Mouse (Mus musculus): Measurements from ENCODE around the gene Ryk. TPM values are rescaled to one million over a fixed set of nuclear protein-coding genes. Genes with fewer than 3 reads are reported as not detected.

Gene Ryk
- total RNA-seq, 2 experiments from 2014 or later: 29.2 to 30.1 TPM

DNA sequence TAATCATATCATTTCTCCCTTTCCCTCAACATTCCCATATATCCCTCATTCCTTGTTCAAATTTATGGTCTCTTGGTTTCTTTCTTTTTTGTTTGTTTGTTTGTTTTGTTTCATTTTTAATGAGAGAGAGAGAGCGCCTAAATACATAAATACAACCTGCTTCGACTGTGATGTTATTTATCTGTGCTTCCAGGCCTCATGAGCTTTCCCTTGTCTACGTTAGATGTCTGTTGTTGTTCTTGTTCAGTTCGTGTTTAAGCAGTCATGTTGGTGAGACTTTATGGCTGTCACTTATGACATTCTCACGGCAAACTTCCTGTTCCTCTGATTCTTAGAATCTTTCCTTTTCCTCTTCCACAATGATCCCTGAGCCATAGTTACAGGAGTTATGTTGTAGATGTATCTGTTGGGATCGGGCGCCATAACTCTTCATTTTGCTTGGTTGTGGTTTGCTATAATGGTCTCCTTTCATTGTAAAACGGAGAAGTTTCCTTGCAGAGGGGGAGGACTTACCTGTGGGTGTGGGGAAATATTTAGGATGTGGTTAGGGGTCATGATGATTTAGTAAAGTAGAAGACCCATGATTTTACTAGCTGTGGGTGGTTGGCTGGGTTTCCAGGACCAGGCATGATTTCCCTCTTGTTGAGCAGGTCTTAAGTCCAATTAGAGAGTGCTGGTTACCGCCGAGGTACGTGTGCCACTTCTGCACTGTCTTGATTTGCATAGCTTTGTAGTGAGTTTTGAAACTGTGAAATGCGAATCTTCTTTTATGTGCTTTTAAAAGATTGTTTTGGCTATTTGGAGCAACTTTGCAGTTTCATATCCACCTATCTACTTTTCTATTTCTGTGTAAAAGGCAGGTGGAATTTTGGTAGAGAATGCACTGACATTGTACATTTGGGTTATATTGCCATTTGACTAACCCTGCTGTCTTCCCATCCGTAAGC is 17.6 kb downstream of the Ryk start:
- intact Hi-C loops (cut with DNase I): no loop called here
- no peak for DNase-seq (ENCODE audit: extremely low spot score in 1 of 2, low spot score in 2 of 2)

DNA sequence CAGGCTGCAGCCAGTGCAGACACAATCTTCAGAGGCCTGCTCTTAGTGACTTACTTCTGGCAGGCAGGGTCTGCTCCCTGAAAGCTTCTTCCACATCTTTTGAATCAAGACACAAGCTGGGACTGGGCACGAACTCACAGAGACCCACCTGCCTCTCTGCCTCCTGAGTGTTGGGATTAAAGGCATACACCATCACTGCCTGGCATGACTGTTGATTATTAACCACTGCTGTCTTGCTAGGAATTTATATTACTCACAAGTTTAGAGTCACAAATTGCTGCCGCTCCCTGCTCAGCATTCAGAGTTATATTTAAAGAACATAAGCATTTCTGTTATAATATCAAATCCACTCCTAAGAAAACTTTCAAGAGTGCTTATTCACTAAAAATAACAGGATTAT is 23.1 kb downstream of the Ryk start:
- intact Hi-C loops (cut with DNase I): no loop called here
- DNase-seq (ENCODE audit: extremely low spot score in 1 of 2, low spot score in 2 of 2): no peak

DNA sequence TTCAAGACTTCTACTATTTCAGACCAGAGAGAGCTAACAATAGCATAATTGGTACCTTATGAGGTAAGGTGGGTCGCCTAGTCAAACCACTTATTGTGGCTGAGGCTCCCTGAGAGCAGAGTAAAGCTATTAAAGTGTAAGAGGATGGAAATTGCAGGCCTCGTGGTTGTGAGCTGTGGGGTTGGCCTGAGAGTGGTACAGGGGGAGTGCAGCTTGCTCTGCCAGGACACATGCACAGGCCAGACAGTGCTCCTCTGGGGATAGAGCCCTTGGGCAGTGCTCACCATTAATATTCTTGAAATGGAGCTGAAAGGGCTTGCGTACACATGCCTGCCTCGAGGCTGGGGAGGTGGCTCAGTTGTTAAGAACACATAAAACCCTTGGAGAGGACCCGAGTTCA is 23.6 kb downstream of the Ryk start:
- no peak for DNase-seq (ENCODE audit: extremely low spot score in 1 of 2, low spot score in 2 of 2)
- intact Hi-C loops (cut with DNase I): no loop called here

DNA sequence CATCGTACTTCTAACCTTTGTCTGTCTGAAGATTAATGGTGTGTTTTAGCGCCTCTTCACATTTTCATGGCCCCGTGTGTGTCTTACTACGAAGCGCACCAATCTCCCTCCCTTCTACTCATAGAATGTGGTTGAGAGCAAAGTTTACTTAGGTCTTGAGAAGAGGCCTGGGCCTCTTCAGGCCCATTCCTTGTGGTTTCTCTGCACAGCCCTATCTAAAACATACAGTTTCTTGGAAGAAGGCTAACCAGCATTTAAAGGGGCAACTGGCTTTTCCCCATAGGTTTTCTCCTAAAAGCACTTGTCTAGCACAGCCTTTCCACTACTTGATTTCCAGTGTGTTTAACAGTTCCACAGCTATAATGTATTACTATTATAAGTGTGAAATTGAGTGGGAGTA is 24.7 kb downstream of the Ryk start:
- intact Hi-C loops (cut with DNase I): no loop called here
- DNase-seq (ENCODE audit: extremely low spot score in 1 of 2, low spot score in 2 of 2): no peak

DNA sequence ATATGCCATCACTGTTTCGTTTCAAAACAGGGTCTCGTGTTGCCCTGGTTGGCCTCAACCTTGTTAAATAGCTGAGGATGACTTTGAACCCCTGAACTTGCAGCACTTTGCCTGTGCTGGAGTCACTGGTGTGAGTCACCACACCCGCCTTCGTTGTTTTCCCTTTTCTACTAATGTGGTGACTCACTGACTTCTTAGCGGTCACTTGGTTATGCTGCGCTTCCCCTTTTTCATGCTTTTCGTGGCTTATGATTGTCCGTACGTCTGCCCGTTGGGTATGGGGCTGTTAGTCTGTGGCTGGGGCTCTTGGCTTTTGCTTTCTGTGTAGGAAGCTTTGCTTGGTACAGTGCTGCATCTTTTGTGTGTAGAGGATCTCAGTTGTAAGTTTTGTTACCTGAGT is 25.2 kb downstream of the Ryk start:
- DNase-seq (ENCODE audit: extremely low spot score in 1 of 2, low spot score in 2 of 2): no peak
- intact Hi-C loops (cut with DNase I): loop anchor here (10.0 kb wide), 1 partner anchor 145 kb away; the partner anchor contains the start of gene Amotl2

DNA sequence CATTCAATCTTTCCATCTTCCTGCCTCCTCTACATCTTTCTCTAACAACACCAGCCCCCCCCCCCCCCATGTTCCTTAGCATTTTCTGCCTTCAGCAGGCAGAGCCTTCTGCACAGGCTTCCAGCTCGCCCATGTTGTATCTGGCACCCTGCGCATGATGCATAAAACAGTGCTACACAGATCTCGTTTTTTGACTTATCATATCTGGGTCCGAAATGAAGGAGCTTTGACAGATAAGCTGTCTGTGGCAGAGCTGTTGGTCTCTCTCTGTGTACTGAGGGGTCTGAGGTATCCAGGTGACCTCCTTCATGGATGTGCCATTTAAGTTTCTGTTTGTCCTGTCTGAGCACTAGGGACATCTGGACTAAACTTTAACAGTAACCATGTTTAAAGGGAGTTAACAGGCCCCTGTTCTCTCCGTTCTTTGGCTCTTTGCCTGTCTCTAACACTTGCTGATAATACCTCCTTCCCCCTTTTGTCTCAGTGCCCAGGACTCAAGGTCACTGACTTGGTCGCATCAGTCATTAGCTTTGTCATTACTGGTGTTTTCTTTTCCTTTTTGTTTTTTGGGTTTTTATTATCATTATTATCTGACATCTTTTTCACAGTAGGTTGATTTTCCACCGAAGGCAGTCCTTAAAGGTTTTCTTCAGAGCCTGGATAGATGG is 26.2 kb downstream of the Ryk start:
- DNase-seq (ENCODE audit: extremely low spot score in 1 of 2, low spot score in 2 of 2): no peak
- intact Hi-C loops (cut with DNase I): loop anchor here (10.0 kb wide), 1 partner anchor 146 kb away; the partner anchor contains the start of gene Amotl2

DNA sequence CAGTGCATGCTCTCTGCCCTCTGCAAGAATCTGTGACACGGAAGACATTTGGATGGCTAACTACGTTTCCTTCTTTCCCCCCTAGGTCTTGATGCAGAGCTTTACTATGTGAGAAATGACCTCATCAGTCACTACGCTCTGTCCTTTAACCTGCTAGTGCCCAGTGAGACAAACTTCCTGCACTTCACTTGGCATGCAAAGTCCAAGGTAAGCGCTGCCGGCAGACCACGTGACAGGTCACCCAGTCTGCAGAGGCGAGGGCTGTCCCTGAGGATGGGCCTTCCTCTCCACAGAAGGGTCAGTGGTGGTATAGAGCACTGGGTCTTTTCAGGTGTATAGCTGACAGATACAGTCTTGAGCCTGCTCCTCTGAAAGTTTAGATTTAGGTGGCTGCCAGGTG is 27.1 kb downstream of the Ryk start:
- intact Hi-C loops (cut with DNase I): loop anchor here (10.0 kb wide), 1 partner anchor 147 kb away; the partner anchor contains the start of gene Amotl2
- no peak for DNase-seq (ENCODE audit: extremely low spot score in 1 of 2, low spot score in 2 of 2)

DNA sequence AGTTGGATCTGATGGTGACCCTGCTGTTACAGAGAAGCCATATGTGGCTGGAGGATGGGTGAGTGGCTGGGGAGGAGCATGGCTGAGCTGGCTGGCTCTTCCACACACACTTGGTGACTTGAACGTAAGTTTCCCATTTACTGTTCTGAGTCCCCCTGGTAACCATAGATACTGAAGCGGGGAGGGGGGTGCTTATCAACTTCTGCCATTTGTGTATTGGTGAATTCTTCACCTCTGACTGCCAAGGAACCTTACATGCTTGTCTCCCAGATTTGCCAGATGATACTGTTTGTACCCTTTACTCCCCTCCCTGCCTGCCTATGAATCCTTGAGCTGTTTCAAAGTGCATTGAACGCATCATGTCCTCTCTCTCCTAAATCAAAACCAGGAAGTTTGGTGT is 27.5 kb downstream of the Ryk start:
- DNase-seq (ENCODE audit: extremely low spot score in 1 of 2, low spot score in 2 of 2): no peak
- intact Hi-C loops (cut with DNase I): loop anchor here (10.0 kb wide), 1 partner anchor 147 kb away; the partner anchor contains the start of gene Amotl2

DNA sequence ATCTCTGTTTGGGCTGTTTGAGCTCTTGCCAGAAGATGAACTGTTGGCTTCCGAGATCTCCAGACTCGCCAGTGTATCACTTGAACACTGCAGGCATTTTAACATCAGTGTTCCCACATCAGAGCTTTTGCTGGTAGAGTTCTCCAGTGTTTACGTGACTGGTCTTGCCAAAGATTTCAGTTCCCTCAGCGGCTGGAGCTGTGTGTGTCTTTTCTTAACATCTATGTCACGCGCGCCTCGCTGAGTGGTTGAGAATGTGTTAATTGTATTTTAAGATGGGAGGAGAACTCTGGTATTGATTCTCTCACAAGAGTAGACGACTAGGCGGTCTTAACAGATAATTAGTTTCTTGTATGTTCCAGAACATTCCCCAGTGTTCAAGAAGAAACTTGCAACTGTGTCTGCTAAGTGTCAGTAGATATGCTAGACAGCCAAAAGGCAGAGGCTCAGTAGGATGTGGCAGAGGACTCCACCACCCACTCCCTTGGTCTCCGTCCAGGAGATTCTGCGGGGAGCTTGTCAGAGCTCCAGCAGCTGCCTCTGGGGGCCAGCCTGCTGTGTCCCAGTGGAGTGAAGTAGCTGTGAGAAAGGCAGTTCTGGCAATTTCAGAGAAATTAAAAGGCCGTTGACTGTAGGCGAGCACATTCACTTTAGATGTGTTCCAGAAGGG is 29.3 kb downstream of the Ryk start:
- DNase-seq (ENCODE audit: extremely low spot score in 1 of 2, low spot score in 2 of 2): peak; percentile 80 to 84
- intact Hi-C loops (cut with DNase I): loop anchor here (10.0 kb wide), 1 partner anchor 149 kb away; the partner anchor contains the start of gene Amotl2

DNA sequence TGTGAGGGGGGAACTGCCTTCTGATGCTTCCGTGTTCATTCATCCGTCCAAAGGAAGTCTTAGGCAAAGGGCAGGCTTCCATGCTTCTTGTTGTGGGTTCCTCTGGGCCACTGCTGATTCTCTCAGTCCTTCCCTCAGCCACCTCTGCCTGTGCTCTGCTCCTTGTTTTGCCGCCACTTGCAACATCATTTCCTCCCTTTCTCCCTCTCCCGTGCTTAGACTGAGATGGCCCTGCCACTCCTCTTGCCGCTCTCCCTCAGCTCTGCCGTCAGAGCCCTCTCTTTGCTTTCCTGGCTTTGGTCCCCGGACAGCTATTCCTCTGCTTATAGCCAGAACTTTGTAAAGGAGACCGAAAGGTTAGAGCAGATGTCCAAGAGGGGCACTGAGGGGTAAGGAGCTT is 30.2 kb downstream of the Ryk start:
- intact Hi-C loops (cut with DNase I): loop anchor here (5.0 to 10.0 kb wide), 2 partner anchors 83 to 150 kb away; partner anchors contain the start of gene Amotl2
- DNase-seq (ENCODE audit: extremely low spot score in 1 of 2, low spot score in 2 of 2): no peak

DNA sequence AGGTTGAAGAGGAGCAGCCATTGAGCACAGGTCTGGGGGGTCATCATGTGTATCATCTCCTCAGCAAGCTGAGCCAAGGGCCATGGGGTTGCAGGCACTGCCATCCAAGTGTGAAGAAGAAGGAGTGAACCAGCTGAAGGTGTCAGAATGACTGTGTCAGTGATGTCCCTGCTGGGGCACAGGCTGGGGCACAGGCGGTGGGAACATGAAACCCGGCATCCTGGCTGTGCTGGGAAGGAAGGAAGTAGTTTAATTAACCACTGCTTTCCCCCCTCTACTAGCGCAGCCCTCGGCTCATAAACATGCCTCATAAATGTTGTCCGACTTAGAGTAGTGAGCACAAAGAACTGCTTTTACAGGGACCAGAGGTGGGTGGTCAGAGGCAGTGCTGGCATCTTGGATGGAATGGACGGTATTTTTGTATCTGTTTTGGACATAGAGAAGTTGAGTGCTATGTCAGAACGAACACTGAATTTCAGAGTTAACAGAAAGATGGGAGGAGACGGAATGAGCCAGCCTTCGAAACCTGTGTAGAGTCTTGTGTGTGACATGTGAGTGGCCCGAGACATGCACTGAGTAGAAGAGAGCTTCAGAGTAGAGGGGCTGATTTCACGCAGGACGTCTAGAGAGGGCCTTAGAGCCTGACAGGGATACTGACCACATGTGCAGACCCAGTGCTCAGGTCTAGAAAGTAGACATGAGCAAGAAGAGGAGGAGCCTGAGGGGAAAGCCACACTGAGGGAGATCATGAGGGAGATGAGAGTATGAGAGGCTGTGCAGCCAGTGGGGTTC is 31.4 kb downstream of the Ryk start:
- intact Hi-C loops (cut with DNase I): loop anchor here (2.0 to 10.0 kb wide), 3 partner anchors 84 to 233 kb away; partner anchors contain the start of gene Amotl2
- DNase-seq (ENCODE audit: extremely low spot score in 1 of 2, low spot score in 2 of 2): no peak

DNA sequence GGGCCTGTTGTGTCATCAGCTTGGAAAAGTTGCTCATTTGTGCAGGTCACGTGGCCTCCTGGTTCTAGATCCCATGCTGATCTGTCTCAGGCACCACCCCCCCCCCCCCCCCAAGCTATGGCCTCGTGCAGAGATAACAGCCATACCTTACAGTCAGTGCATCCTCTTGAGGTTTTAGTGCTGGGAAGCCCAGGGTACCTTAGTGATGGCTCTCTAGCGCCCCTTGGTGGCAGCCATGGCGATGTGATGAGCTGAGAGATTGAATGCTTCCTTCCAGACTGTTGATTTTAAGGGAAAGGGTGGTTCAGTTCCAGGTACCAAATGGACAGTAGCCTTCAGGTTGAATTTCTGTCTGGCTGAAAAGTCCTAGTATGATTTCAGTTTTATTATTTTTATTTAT is 32.2 kb downstream of the Ryk start:
- intact Hi-C loops (cut with DNase I): loop anchor here (2.0 to 10.0 kb wide), 3 partner anchors 85 to 234 kb away; partner anchors contain the start of gene Amotl2
- peak; percentile 46 to 80 for DNase-seq (ENCODE audit: extremely low spot score in 1 of 2, low spot score in 2 of 2)

DNA sequence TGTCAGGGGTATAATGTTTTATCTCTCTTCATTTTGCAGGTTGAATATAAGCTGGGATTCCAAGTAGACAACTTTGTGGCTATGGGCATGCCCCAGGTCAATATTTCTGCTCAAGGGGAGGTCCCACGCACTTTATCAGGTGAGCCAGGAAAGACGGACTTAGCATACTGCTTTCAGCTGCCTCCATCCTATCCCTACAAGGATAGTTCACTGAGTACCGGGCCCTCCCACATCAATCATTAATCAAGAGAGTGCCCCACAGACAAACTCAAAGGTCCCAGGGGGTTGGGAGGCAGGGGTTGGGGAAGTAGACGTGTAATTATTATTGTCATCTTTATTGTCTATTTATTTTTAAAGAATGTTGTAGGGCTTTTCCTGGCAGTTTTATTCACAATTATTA is 32.8 kb downstream of the Ryk start:
- intact Hi-C loops (cut with DNase I): loop anchor here (2.0 to 10.0 kb wide), 3 partner anchors 85 to 235 kb away; partner anchors contain the start of gene Amotl2
- DNase-seq (ENCODE audit: extremely low spot score in 1 of 2, low spot score in 2 of 2): no peak

DNA sequence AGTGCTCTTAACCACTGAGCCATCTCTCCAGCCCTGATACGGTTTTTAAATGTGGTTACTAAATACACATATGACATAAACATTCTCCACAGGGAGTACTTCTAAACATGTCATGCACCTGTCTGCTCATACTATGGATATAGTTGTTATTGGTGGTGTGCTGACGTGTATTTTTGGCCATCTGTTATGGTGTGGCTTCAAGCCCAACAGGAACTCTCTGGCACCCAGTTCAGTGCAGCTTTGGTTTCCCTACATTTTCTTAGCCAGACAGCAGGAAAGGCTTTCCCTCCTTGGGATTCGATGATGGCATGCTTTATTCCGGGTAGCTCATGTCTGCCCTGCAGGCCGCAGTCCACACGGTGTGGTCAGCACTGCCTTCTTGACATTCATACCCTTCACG is 33.7 kb downstream of the Ryk start:
- intact Hi-C loops (cut with DNase I): loop anchor here (5.0 to 10.0 kb wide), 2 partner anchors 86 to 154 kb away; partner anchors contain the start of gene Amotl2

DNA sequence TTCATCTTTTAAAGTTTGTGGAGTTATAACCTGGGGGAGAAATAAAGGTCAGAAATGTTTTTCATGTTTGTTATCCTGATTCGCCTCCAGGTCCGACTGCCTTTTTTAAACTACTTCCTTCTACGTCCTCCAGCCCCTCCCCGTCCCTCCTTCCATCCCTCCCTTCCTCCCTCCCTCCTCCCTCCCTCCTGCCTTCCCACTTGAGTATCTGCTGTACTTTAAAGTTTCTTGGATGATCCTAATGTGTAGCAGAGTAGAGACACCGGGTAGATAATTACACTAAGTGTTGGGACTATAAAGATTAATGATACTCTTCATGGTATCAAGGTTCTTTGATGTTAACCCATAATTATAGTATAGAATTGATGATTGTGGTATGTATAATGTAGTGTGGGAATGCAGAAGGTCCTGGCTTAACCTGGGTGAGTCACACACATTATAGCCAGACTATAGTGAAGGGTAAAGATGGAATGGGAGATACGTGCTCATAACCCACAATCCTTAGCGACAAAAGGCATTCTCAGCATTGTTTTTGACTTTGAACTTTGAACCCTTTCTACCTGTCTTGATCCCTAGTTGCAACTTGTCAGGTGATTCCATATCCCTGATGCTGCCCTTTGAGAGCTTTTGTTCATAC is 41.5 kb downstream of the Ryk start:
- DNase-seq (ENCODE audit: extremely low spot score in 1 of 2, low spot score in 2 of 2): no peak
- intact Hi-C loops (cut with DNase I): no loop called here

More for the DNA sequence above, 33.7 kb downstream of the Ryk start:
- DNase-seq (ENCODE audit: extremely low spot score in 1 of 2, low spot score in 2 of 2): no peak

DNA sequence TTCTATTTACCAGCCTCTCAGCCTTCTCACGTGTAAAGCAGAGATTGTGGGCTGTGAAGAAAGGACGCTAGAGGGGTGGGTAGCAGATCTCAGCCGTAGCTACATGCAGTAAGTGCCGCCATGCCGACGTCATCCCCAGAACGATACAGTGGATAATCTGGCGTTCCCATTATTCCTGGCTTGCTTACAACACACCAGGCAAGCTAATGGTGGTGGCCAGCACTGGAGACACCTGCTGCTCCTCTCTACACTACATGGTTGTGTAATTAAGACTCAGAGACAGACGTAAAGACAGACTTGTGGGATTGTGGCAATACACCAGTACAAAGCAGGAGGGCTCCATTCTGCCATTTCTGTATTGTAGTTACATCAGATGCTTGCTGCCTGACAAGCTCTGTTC is 43.2 kb downstream of the Ryk start:
- DNase-seq (ENCODE audit: extremely low spot score in 1 of 2, low spot score in 2 of 2): no peak
- intact Hi-C loops (cut with DNase I): no loop called here

DNA sequence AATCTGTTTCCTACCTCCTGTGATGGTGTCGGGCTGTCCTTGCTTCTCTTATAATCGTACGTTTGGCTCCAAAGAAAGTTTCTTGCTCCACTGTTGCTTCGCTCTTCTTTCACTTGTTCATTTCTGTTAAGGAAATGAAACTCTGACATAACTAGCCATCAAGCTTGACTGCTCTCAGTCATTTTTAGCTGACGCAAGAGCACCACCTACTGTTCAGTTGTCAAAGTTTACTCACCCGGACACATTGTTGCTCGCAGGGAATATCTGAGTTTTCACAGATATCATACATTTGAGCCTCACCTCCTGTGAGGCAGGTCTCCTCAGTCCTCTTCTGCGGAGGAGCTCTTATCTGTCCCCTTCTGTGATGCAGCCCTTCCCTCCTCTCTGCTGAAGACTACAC is 44.8 kb downstream of the Ryk start:
- intact Hi-C loops (cut with DNase I): no loop called here
- DNase-seq (ENCODE audit: extremely low spot score in 1 of 2, low spot score in 2 of 2): peak in 1 of 2 experiments; percentile 59

DNA sequence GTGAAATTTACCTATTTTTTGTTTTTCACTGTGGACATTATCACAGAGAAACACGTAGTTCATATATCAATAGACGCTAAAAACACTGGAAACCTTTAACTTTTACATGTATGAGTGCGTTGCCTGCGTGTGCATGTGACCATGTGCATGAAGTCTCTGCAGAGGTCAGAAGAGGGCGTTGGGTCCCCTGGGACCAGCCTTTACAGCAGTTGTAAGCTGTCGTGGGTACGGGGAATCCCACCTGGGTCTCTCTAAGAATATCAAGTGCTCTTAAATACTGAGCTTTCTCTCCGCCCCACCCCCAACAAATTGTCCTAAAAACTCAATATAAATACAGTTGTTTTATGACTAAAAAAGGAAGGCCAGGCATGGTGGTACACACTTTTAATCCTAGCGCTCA is 50.0 kb downstream of the Ryk start:
- no peak for DNase-seq (ENCODE audit: extremely low spot score in 1 of 2, low spot score in 2 of 2)
- intact Hi-C loops (cut with DNase I): no loop called here

Data from left cerebral cortex, postnatal 10 days (tissue).